Mouse (Mus musculus): ENCODE measurements around the gene Ssu72. TPM values are rescaled to one million over a fixed set of nuclear protein-coding genes. Genes with fewer than 3 reads are reported as not detected.

The Ssu72 gene
- 82.1 and 98.7 TPM in 2 replicates for total RNA-seq (2023)

GRCm38 (mm10) chr4:155704721-155705591, at the start of gene Ssu72:
TSS of gene Ssu72 (plus strand) at chr4:155704800.

GRCm38 (mm10) chr4:155668689-155669597, 35.7 kb upstream of the Ssu72 start, which contains the start of gene Mib2:
TSS of gene Mib2 (minus strand) at chr4:155669198.

DNA sequence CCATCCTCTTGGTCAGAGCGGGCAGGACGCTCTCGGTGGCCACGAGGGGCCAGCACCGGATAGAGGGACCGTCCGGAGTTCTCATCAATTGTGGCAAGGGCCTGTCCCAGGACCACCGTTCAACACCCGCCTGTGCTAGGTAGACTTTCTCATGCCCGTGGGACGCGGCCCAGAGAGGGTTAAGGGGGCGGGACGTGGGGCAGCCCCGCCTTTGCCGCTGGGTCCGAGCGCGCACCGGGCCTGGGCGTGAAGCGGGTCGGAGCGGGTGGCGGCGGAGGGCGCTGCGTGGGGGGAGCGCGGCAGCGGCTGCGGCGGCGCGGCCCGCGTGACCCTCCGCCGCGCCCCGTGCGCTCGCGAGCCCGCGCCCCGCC, 10.5 kb upstream of the Ssu72 start, which contains the start of gene Fndc10:
Fndc10 (plus strand) TSS at position 232 of the 371 bp plus-strand sequence.

GRCm38 (mm10) chr4:155734350-155734941, 29.8 kb downstream of the Ssu72 start, which contains the start of gene Tmem240:
TSS of gene Tmem240 (plus strand) at chr4:155734800.

GRCm38 (mm10) chr4:155760613-155761355, 56.2 kb downstream of the Ssu72 start, which contains the start of gene Atad3a:
TSS of gene Atad3a (minus strand) at chr4:155761093.

GRCm38 (mm10) chr4:155774280-155774754, 69.7 kb downstream of the Ssu72 start, which contains the start of gene Vwa1:
TSS of gene Vwa1 (minus strand) at chr4:155774698.

Other genes with a start within 250 kb of the Ssu72 start
- gene Tmem52, start 235.7 kb upstream of the Ssu72 start, total RNA-seq (2023), result not detected in 2 replicates
- gene Gnb1, start 213.4 kb upstream of the Ssu72 start, total RNA-seq (2023), result 221 and 270 TPM in 2 replicates
- 364 and 368 TPM in 2 replicates for gene Nadk, start 142.4 kb upstream of the Ssu72 start, total RNA-seq (2023)
- 13.1 and 16.4 TPM in 2 replicates for gene Slc35e2, start 103.4 kb upstream of the Ssu72 start, total RNA-seq (2023)
- 181 and 295 TPM in 2 replicates for gene Cdk11b, start 79.9 kb upstream of the Ssu72 start, total RNA-seq (2023)
- gene Gm10563, start 59.4 kb upstream of the Ssu72 start, total RNA-seq (2023), result not detected in 2 replicates
- gene Mmp23, start 51.4 kb upstream of the Ssu72 start, total RNA-seq (2023), result 0.34 and 1.3 TPM in 2 replicates
- gene Mib2, start 35.6 kb upstream of the Ssu72 start, total RNA-seq (2023), result 30.7 and 38.4 TPM in 2 replicates
- gene Fndc10, start 10.5 kb upstream of the Ssu72 start, total RNA-seq (2023), result 0.22 and 0.54 TPM in 2 replicates
- gene Tmem240, start 30.0 kb downstream of the Ssu72 start, total RNA-seq (2023), result 0.23 and 0.41 TPM in 2 replicates
- gene Atad3a, start 56.3 kb downstream of the Ssu72 start, total RNA-seq (2023), result 7.3 and 11.4 TPM in 2 replicates
- gene Vwa1, start 69.9 kb downstream of the Ssu72 start, total RNA-seq (2023), result not detected in 2 replicates
- gene Tmem88b, start 81.1 kb downstream of the Ssu72 start, total RNA-seq (2023), result not detected in 2 replicates
- gene Ankrd65, start 85.6 kb downstream of the Ssu72 start, total RNA-seq (2023), result not detected in 2 replicates
- 45.0 and 61.8 TPM in 2 replicates for gene Mrpl20, start 98.1 kb downstream of the Ssu72 start, total RNA-seq (2023)
- 162 and 225 TPM in 2 replicates for gene Ccnl2, start 107.7 kb downstream of the Ssu72 start, total RNA-seq (2023)
- gene Aurkaip1, start 126.5 kb downstream of the Ssu72 start, total RNA-seq (2023), result 98.0 and 129 TPM in 2 replicates
- 0.23 and 1.3 TPM in 2 replicates for gene Mxra8, start 134.9 kb downstream of the Ssu72 start, total RNA-seq (2023)
- 49.9 and 68.5 TPM in 2 replicates for gene Dvl1, start 142.6 kb downstream of the Ssu72 start, total RNA-seq (2023)
- 2.3 and 2.6 TPM in 2 replicates for gene Tas1r3, start 158.6 kb downstream of the Ssu72 start, total RNA-seq (2023)
- gene Cptp, start 164.6 kb downstream of the Ssu72 start, total RNA-seq (2023), result 20.5 and 22.6 TPM in 2 replicates
- 31.9 and 42.4 TPM in 2 replicates for gene Ints11, start 164.7 kb downstream of the Ssu72 start, total RNA-seq (2023)
- 10.6 and 10.8 TPM in 2 replicates for gene Pusl1, start 187.0 kb downstream of the Ssu72 start, total RNA-seq (2023)
- 55.0 and 80.6 TPM in 2 replicates for gene Acap3, start 187.0 kb downstream of the Ssu72 start, total RNA-seq (2023)
- 100 and 130 TPM in 2 replicates for gene Ube2j2, start 239.0 kb downstream of the Ssu72 start, total RNA-seq (2023)

All from neutrophil, adult 65 days (primary cell).